ENCODE assay signal across 9 mouse cellular contexts in the genomic region with DNA sequence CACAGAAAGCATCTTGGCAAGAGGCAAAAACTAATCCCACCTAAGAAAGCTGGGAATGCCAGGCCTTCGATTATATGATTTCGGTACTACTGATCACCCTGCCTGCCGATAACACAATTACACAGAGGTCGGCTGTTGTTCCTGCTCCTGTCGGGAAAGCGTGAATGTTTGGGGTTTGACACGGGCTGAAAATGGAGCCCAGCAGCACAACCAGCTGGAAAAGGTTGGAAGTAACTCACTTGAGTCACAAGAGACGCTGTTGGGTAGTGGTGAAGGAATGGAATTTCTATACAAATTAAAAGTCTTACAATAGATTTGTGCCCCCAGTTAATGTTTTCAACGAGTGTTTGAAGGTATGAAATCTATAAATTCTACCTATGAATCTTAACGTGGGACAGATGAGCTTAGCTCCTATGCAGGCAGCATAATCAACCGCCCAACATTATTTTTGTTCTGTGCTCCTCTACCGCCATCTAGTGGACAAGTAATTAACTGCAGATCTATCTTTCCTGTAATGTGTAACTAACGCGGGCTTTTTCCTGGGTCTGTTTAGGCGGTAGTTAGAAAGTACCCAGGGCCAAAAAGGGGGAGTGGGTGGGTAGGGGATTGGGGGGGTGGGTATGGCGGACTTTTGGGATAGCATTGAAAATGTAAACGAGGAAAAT.
DNase-seq lines count a peak whose midpoint lies in the region; ATAC-seq lines count a peak whose summit lies in the region.
"Had no signal": no experiment of that assay in that cellular context is flagged by ENCODE, and none has a peak within 500 bp of the region (broad histone marks: within the 10 kb centered on the region; RNA-seq: fewer than 3 reads in every experiment).

No protein-coding gene starts in this region.

- no peak overlapping the region for H3K4me3 ChIP-seq in heart, embryonic 15.5 days
- no peak overlapping the region for H3K4me3 ChIP-seq in stomach, embryonic 16.5 days (replicated peaks; ENCODE audit: low read length)
- H3K4me3 ChIP-seq: liver, embryonic 15.5 days had no signal

- 0 out of 2 replicates have a peak, but pooled peaks cover 2% of the 10 kb centered on the region for H3K4me1 ChIP-seq in heart, embryonic 15.5 days (replicated peaks)
- H3K4me1 ChIP-seq in stomach, embryonic 16.5 days (ENCODE audit: control insufficient read depth, insufficient read depth, low read length), result peaks cover 3% of the 10 kb centered on the region; the same call in 1 of the 2 replicates
- H3K4me1 ChIP-seq: liver, embryonic 15.5 days had no signal

- ATAC-seq in cerebellum, adult (ENCODE audit: insufficient number of reproducible peaks, low FRiP score, low TSS enrichment), result peak; percentile 75
- no peak for ATAC-seq in heart, embryonic 15.5 days (replicated peaks; ENCODE audit: insufficient number of reproducible peaks, insufficient read depth, low FRiP score, low read depth)
- peak; percentile 27; the same call in 1 of the 2 replicates for ATAC-seq in stomach, embryonic 16.5 days (ENCODE audit: insufficient read depth, low FRiP score)

- H3K36me3 ChIP-seq in heart, embryonic 15.5 days, result no peaks in the 10 kb centered on the region
- H3K36me3 ChIP-seq in stomach, embryonic 16.5 days (ENCODE audit: control insufficient read depth, insufficient read depth, low read length), result no peaks in the 10 kb centered on the region
- H3K36me3 ChIP-seq: liver, embryonic 15.5 days had no signal

- WGBS in heart, embryonic 15.5 days, result 24% methylated on average over 17 of the region's 17 CpGs
- WGBS in stomach, embryonic 16.5 days, result 24% methylated on average over 17 of the region's 17 CpGs

- no peak overlapping the region for H3K9ac ChIP-seq in heart, embryonic 15.5 days
- H3K9ac ChIP-seq in stomach, embryonic 16.5 days (ENCODE audit: low read length), result no peak overlapping the region
- H3K9ac ChIP-seq: liver, embryonic 15.5 days had no signal

- no peak overlapping the region for H3K27ac ChIP-seq in heart, embryonic 15.5 days
- no peak overlapping the region for H3K27ac ChIP-seq in stomach, embryonic 16.5 days (ENCODE audit: low read length)
- H3K27ac ChIP-seq: liver, embryonic 15.5 days had no signal

- no peaks in the 10 kb centered on the region for H3K27me3 ChIP-seq in heart, embryonic 15.5 days
- H3K27me3 ChIP-seq in stomach, embryonic 16.5 days (ENCODE audit: control insufficient read depth, insufficient read depth, low read length), result no peaks in the 10 kb centered on the region
- H3K27me3 ChIP-seq: liver, embryonic 15.5 days had no signal

- H3K4me2 ChIP-seq in heart, embryonic 15.5 days, result peak overlapping the region; percentile 26; the same call in 1 of the 2 replicates
- peak overlapping the region; percentile 19; the same call in 1 of the 2 replicates for H3K4me2 ChIP-seq in stomach, embryonic 16.5 days (ENCODE audit: low read depth, low read length)
- H3K4me2 ChIP-seq: liver, embryonic 15.5 days had no signal

- DNase-seq in cerebellum, adult 11-12 months, result no peak
- DNase-seq in CD8-positive naive resting alpha-beta T cell, adult 2 months (ENCODE audit: low read depth in 2 of 2, low spot score in 2 of 2), result peak; percentile 34 to 48
- peak; percentile 13 for DNase-seq in cerebellum, adult 9-11 months
- peak; percentile 68 for DNase-seq in kidney, postnatal 14 days
- DNase-seq in lung, postnatal 36 days, result peak; percentile 83

- no peaks in the 10 kb centered on the region for H3K9me3 ChIP-seq in heart, embryonic 15.5 days (replicated peaks)
- H3K9me3 ChIP-seq in stomach, embryonic 16.5 days (replicated peaks; ENCODE audit: control insufficient read depth, low read length), result no peaks in the 10 kb centered on the region
- H3K9me3 ChIP-seq: liver, embryonic 15.5 days had no signal
